Mouse (Mus musculus): ENCODE results near the gene Ppp1r16b.

- TF ChIP-seq GATA1 (IDR thresholded peaks at IDR 0.05; ENCODE audit: borderline replicate concordance, low read length) = no peak
- no peak for TF ChIP-seq CTCF (IDR thresholded peaks at IDR 0.05; ENCODE audit: low read depth, low read length)
- no peak for TF ChIP-seq TAL1 (conservative IDR thresholded peaks at IDR 0.05; ENCODE audit: low read depth, low read length)
Measured at GRCm38 (mm10) chr2:158742431-158742830, 77.2 kb downstream of the Ppp1r16b start.
